Mouse (Mus musculus): ENCODE measurements at regions not wholly inside any gene's neighbourhood (a gene's known extent, or its start where the extent isn't known, plus 50 kb on each side); places are given as distances from the start of the nearest gene placed in this dataset.

GRCm38 (mm10) chr13:119358696-119359095 is 69.7 kb upstream of the Paip1 start:
- DNase-seq (ENCODE audit: low read depth) = no peak

- peak; percentile 82 for DNase-seq (ENCODE audit: low read depth)
These were observed 65.0 kb upstream of the Paip1 start for GRCm38 (mm10) chr13:119363379-119363778.

- DNase-seq (ENCODE audit: low read depth) = peak; percentile 2
These were observed 64.2 kb upstream of the Paip1 start for GRCm38 (mm10) chr13:119364160-119364559.

GRCm38 (mm10) chr13:119367544-119367943 is 60.9 kb upstream of the Paip1 start:
- no peak for DNase-seq (ENCODE audit: low read depth)

GRCm38 (mm10) chr13:119378404-119379037 is 49.9 kb upstream of the Paip1 start:
- DNase-seq (ENCODE audit: low read depth) = peak; percentile 78

All from NIH3T3 (cell line).